ENCODE assay signal across 8 mouse cellular contexts in the genomic region with DNA sequence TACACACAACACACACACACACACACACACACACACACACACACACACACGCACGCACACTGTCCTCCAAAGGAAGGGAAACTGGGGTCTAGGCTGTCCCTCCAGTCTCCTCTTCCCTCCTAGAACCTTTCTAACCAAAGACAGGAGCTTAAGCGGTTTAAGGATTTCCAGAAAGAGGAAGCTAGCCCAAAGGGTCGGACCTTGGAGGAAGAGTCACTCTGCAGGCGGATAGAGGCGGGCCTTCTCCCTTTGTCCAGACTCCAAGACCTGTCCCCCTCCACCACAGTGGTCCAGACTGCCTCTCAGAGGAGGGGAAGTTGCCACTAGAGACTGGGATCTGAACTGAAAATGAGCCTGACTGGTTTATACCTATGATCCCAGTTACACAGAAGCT. TPM values are rescaled to one million over a fixed set of nuclear protein-coding genes. Genes with fewer than 3 reads are reported as not detected.
DNase-seq lines count a peak whose midpoint lies in the region; ATAC-seq lines count a peak whose summit lies in the region.

No protein-coding gene starts in this region.

- H3K27ac ChIP-seq in hindbrain, embryonic 15.5 days (replicated peaks): no peak overlapping the region

- ATAC-seq in hindbrain, embryonic 15.5 days (ENCODE audit: low FRiP score, low read depth): no peak
- ATAC-seq in megakaryocyte, adult 5-6 weeks (ENCODE audit: poor library complexity, severe bottlenecking): peak; percentile 68
- ATAC-seq in erythroblast, adult 5-6 weeks (replicated peaks; ENCODE audit: low FRiP score, poor library complexity, severe bottlenecking): no peak

- WGBS in hindbrain, embryonic 15.5 days: 58% methylated on average over 6 of the region's 6 CpGs

- H3K27me3 ChIP-seq in hindbrain, embryonic 15.5 days: no peaks in the 10 kb centered on the region

- H3K4me1 ChIP-seq in hindbrain, embryonic 15.5 days (replicated peaks): peaks cover 34% of the 10 kb centered on the region

- no peak overlapping the region for H3K9ac ChIP-seq in hindbrain, embryonic 15.5 days

- no peak overlapping the region for H3K4me3 ChIP-seq in hindbrain, embryonic 15.5 days

- H3K9me3 ChIP-seq in hindbrain, embryonic 15.5 days: no peaks in the 10 kb centered on the region

- no peaks in the 10 kb centered on the region for H3K36me3 ChIP-seq in hindbrain, embryonic 15.5 days

- peak overlapping the region; percentile 18 for H3K4me2 ChIP-seq in hindbrain, embryonic 15.5 days

- peak; percentile 25 for DNase-seq in gastrocnemius, postnatal 10 days
- no peak for DNase-seq in gastrocnemius, postnatal 4 days (ENCODE audit: low spot score in 2 of 2)
- peak; percentile 33 for DNase-seq in embryo, embryonic 11 days
- DNase-seq in layer of hippocampus, postnatal 14 days (ENCODE audit: low spot score in 2 of 2): no peak
- no peak for DNase-seq in urinary bladder, adult 2 months (ENCODE audit: low spot score)

RNA-seq across cellular contexts. Expression of a gene that starts 2.9 kb away (rescaled TPM):
- total RNA-seq in gastrocnemius, postnatal 10 days (2021): 10 to 100 TPM in 1 of 2 experiments, 1 to 10 TPM in 1; 8.9 to 11.1 TPM
- 10 to 100 TPM; 19.8 to 20.2 TPM for total RNA-seq in gastrocnemius, postnatal 4 days (2021)
- polyA plus RNA-seq in hindbrain, embryonic 15.5 days (2015; fragmentation: Nextera tagmentation; extraction: Ambion mirVana): 8.5 and 10.8 TPM in 2 replicates
- total RNA-seq in megakaryocyte, adult 5-6 weeks (2015): 7.5 and 8.9 TPM in 2 replicates
- 2.8 and 3.0 TPM in 2 replicates for total RNA-seq in megakaryocyte, adult 5-6 weeks (2017)
- 0.84 and 1.5 TPM in 2 replicates for total RNA-seq in erythroblast, adult 5-6 weeks (2015; ENCODE audit: low replicate concordance)
- 0.17 and 0.56 TPM in 2 replicates for total RNA-seq in erythroblast, adult 5-6 weeks (2017; ENCODE audit: low replicate concordance)
- total RNA-seq in layer of hippocampus, postnatal 14 days (2021): 1 to 10 TPM; 2.1 to 3.5 TPM
- 11.6 and 11.7 TPM in 2 replicates for polyA plus RNA-seq in urinary bladder, adult 2 months (2012; rRNA removed)

RNA-seq across cellular contexts. Expression of a gene that starts 14.0 kb away (rescaled TPM):
- 10 to 100 TPM; 18.4 to 25.7 TPM for total RNA-seq in gastrocnemius, postnatal 10 days (2021)
- total RNA-seq in gastrocnemius, postnatal 4 days (2021): 10 to 100 TPM; 44.5 to 46.0 TPM
- polyA plus RNA-seq in hindbrain, embryonic 15.5 days (2015; fragmentation: Nextera tagmentation; extraction: Ambion mirVana): 60.5 and 63.9 TPM in 2 replicates
- 85.4 and 89.6 TPM in 2 replicates for total RNA-seq in megakaryocyte, adult 5-6 weeks (2015)
- 165 and 171 TPM in 2 replicates for total RNA-seq in megakaryocyte, adult 5-6 weeks (2017)
- total RNA-seq in erythroblast, adult 5-6 weeks (2015; ENCODE audit: low replicate concordance): 28.1 and 47.9 TPM in 2 replicates
- 69.1 and 92.4 TPM in 2 replicates for total RNA-seq in erythroblast, adult 5-6 weeks (2017; ENCODE audit: low replicate concordance)
- 10 to 100 TPM; 35.5 to 37.1 TPM for total RNA-seq in layer of hippocampus, postnatal 14 days (2021)
- polyA plus RNA-seq in urinary bladder, adult 2 months (2012; rRNA removed): 19.1 and 19.7 TPM in 2 replicates

RNA-seq across cellular contexts. Expression of a gene that starts 28.9 kb away (rescaled TPM):
- 10 to 100 TPM; 48.4 to 49.1 TPM for total RNA-seq in gastrocnemius, postnatal 10 days (2021)
- total RNA-seq in gastrocnemius, postnatal 4 days (2021): 10 to 100 TPM; 42.7 to 49.2 TPM
- polyA plus RNA-seq in hindbrain, embryonic 15.5 days (2015; fragmentation: Nextera tagmentation; extraction: Ambion mirVana): 109 and 114 TPM in 2 replicates
- total RNA-seq in megakaryocyte, adult 5-6 weeks (2015): 47.3 and 63.6 TPM in 2 replicates
- 44.5 and 50.3 TPM in 2 replicates for total RNA-seq in megakaryocyte, adult 5-6 weeks (2017)
- 7.9 and 19.0 TPM in 2 replicates for total RNA-seq in erythroblast, adult 5-6 weeks (2015; ENCODE audit: low replicate concordance)
- total RNA-seq in erythroblast, adult 5-6 weeks (2017; ENCODE audit: low replicate concordance): 6.8 and 11.4 TPM in 2 replicates
- 10 to 100 TPM; 60.4 to 62.8 TPM for total RNA-seq in layer of hippocampus, postnatal 14 days (2021)
- polyA plus RNA-seq in urinary bladder, adult 2 months (2012; rRNA removed): 78.8 and 88.8 TPM in 2 replicates

RNA-seq across cellular contexts. Expression of a gene that starts 42.1 kb away (rescaled TPM):
- 1 to 10 TPM; 3.8 to 5.6 TPM for total RNA-seq in gastrocnemius, postnatal 10 days (2021)
- total RNA-seq in gastrocnemius, postnatal 4 days (2021): 1 to 10 TPM; 5.4 to 6.7 TPM
- polyA plus RNA-seq in hindbrain, embryonic 15.5 days (2015; fragmentation: Nextera tagmentation; extraction: Ambion mirVana): 3.4 and 3.9 TPM in 2 replicates
- 9.6 and 15.3 TPM in 2 replicates for total RNA-seq in megakaryocyte, adult 5-6 weeks (2015)
- 19.5 and 20.5 TPM in 2 replicates for total RNA-seq in megakaryocyte, adult 5-6 weeks (2017)
- total RNA-seq in erythroblast, adult 5-6 weeks (2015; ENCODE audit: low replicate concordance): 0.84 and 1.2 TPM in 2 replicates
- total RNA-seq in erythroblast, adult 5-6 weeks (2017; ENCODE audit: low replicate concordance): 2.2 and 2.3 TPM in 2 replicates
- total RNA-seq in layer of hippocampus, postnatal 14 days (2021): 1 to 10 TPM; 2.9 to 3.2 TPM
- 27.4 and 28.7 TPM in 2 replicates for polyA plus RNA-seq in urinary bladder, adult 2 months (2012; rRNA removed)

RNA-seq across cellular contexts. Expression of a gene that starts 55.5 kb away (rescaled TPM):
- under 1 TPM in 1 of 2 experiments, not detected in 1; 0.70 TPM for total RNA-seq in gastrocnemius, postnatal 10 days (2021)
- not detected for total RNA-seq in gastrocnemius, postnatal 4 days (2021)
- not detected in 2 replicates for polyA plus RNA-seq in hindbrain, embryonic 15.5 days (2015; fragmentation: Nextera tagmentation; extraction: Ambion mirVana)
- total RNA-seq in megakaryocyte, adult 5-6 weeks (2015): 0.91 and 1.1 TPM in 2 replicates
- total RNA-seq in megakaryocyte, adult 5-6 weeks (2017): 0.44 and 2.4 TPM in 2 replicates
- 39.2 and 40.8 TPM in 2 replicates for total RNA-seq in erythroblast, adult 5-6 weeks (2015; ENCODE audit: low replicate concordance)
- total RNA-seq in erythroblast, adult 5-6 weeks (2017; ENCODE audit: low replicate concordance): 20.6 and 35.8 TPM in 2 replicates
- under 1 TPM; 0.41 to 0.44 TPM for total RNA-seq in layer of hippocampus, postnatal 14 days (2021)
- 1.1 and 1.5 TPM in 2 replicates for polyA plus RNA-seq in urinary bladder, adult 2 months (2012; rRNA removed)

Comparison
In these comparisons a context has a peak if more than half of its experiments do, and no peak if none do; other contexts are left out.
1. DNase-seq: peak in gastrocnemius, postnatal 10 days (single experiment) and embryo, embryonic 11 days (single experiment); none in gastrocnemius, postnatal 4 days (0 of 2), layer of hippocampus, postnatal 14 days (0 of 2) and urinary bladder, adult 2 months (single experiment).